Mouse (Mus musculus): ENCODE measurements around the gene Mpst. TPM values are rescaled to one million over a fixed set of nuclear protein-coding genes. Genes with fewer than 3 reads are reported as not detected.

Mpst gene
- total RNA-seq, 2 experiments from 2014 or later, result 61.9 to 66.9 TPM

- intact Hi-C loops (cut with DNase I), result loop anchor here (1.0 to 5.0 kb wide), 2 partner anchors 85 to 135 kb away; no protein-coding TSS in a partner anchor
- Histone ChIP-seq H3K27ac (peak overlapping the region; percentile 80), H3K4me3 (no peak overlapping the region)
- peak; percentile 58 for DNase-seq
- TF ChIP-seq CTCF (IDR thresholded peaks at IDR 0.05), result no peak
Observed at GRCm38 (mm10) chr15:78447121-78447520, 40.9 kb downstream of the Mpst start.

GRCm38 (mm10) chr15:78447746-78448535 lies 41.7 kb downstream of the Mpst start:
- DNase-seq, result peak; percentile 96
- Histone ChIP-seq H3K4me3 (peak overlapping the region; percentile 80), H3K27ac (peak overlapping the region; percentile 87)
- intact Hi-C loops (cut with DNase I), result loop anchor here (1.0 to 5.0 kb wide), 3 partner anchors 66 to 134 kb away; no protein-coding TSS in a partner anchor
- peak; percentile 96 for TF ChIP-seq CTCF (IDR thresholded peaks at IDR 0.05)

GRCm38 (mm10) chr15:78449131-78449530 lies 42.9 kb downstream of the Mpst start:
- Histone ChIP-seq H3K4me3 (no peak overlapping the region), H3K27ac (peak overlapping the region; percentile 87)
- intact Hi-C loops (cut with DNase I), result loop anchor here (5.0 kb wide), 1 partner anchor 133 kb away; no protein-coding TSS in a partner anchor
- DNase-seq, result no peak
- TF ChIP-seq CTCF (IDR thresholded peaks at IDR 0.05), result no peak

GRCm38 (mm10) chr15:78449694-78450418 lies 43.6 kb downstream of the Mpst start:
- peak overlapping the region; percentile 87 for H3K27ac ChIP-seq
- H3K4me3 ChIP-seq, result no peak overlapping the region
- intact Hi-C loops (cut with DNase I), result loop anchor here (5.0 kb wide), 1 partner anchor 132 kb away; no protein-coding TSS in a partner anchor
- peak; percentile 73 for DNase-seq
- TF ChIP-seq CTCF (IDR thresholded peaks at IDR 0.05), result no peak

- intact Hi-C loops (cut with DNase I), result no loop called here
- no peak for TF ChIP-seq CTCF (IDR thresholded peaks at IDR 0.05)
- H3K4me3 ChIP-seq, result no peak overlapping the region
- no peak for DNase-seq
- H3K27ac ChIP-seq, result peak overlapping the region; percentile 59
Observed at GRCm38 (mm10) chr15:78450419-78450768, 44.2 kb downstream of the Mpst start.

- no peak for DNase-seq
- Histone ChIP-seq H3K4me3 (no peak overlapping the region), H3K27ac (no peak overlapping the region)
- no peak for TF ChIP-seq CTCF (IDR thresholded peaks at IDR 0.05)
- intact Hi-C loops (cut with DNase I), result no loop called here
Observed at GRCm38 (mm10) chr15:78451201-78451600, 45.0 kb downstream of the Mpst start.

- TF ChIP-seq CTCF (IDR thresholded peaks at IDR 0.05), result no peak
- intact Hi-C loops (cut with DNase I), result no loop called here
- no peak for DNase-seq
- H3K27ac ChIP-seq, result no peak overlapping the region
- H3K4me3 ChIP-seq, result no peak overlapping the region
Observed at GRCm38 (mm10) chr15:78452929-78453328, 46.7 kb downstream of the Mpst start.

GRCm38 (mm10) chr15:78455168-78455567 lies 49.0 kb downstream of the Mpst start:
- DNase-seq, result no peak
- no peak for TF ChIP-seq CTCF (IDR thresholded peaks at IDR 0.05)
- Histone ChIP-seq H3K27ac (peak overlapping the region; percentile 65), H3K4me3 (no peak overlapping the region)
- intact Hi-C loops (cut with DNase I), result no loop called here

- peak overlapping the region; percentile 65 for H3K27ac ChIP-seq
- peak; percentile 88 for DNase-seq
- TF ChIP-seq CTCF (IDR thresholded peaks at IDR 0.05), result no peak
- intact Hi-C loops (cut with DNase I), result no loop called here
- H3K4me3 ChIP-seq, result no peak overlapping the region
Observed at GRCm38 (mm10) chr15:78456051-78456450, 49.8 kb downstream of the Mpst start.

- Histone ChIP-seq H3K4me3 (no peak overlapping the region), H3K27ac (0 out of 2 replicates have a peak overlapping the region, but pooled peaks have one; percentile 24)
- DNase-seq, result no peak
- intact Hi-C loops (cut with DNase I), result no loop called here
- no peak for TF ChIP-seq CTCF (IDR thresholded peaks at IDR 0.05)
Observed at GRCm38 (mm10) chr15:78457193-78457592, 51.0 kb downstream of the Mpst start.

- H3K27ac ChIP-seq, result no peak overlapping the region
- TF ChIP-seq CTCF (IDR thresholded peaks at IDR 0.05), result no peak
- no peak for DNase-seq
- intact Hi-C loops (cut with DNase I), result no loop called here
- H3K4me3 ChIP-seq, result no peak overlapping the region
Observed at GRCm38 (mm10) chr15:78462981-78463380, 56.8 kb downstream of the Mpst start.

Other genes starting within 250 kb of the Mpst start
- gene Ift27, start 232.3 kb upstream of the Mpst start, total RNA-seq (2021), result 10 to 100 TPM; 11.7 to 16.0 TPM
- gene Pvalb, start 200.0 kb upstream of the Mpst start, total RNA-seq (2021), result over 10,000 TPM in 1 of 2 experiments, 1,000 to 10,000 TPM in 1; 9,151 to 16,547 TPM
- 1 to 10 TPM in 1 of 2 experiments, not detected in 1; 1.2 TPM for gene Ncf4, start 161.6 kb upstream of the Mpst start, total RNA-seq (2021)
- gene Csf2rb2, start 100.7 kb upstream of the Mpst start, total RNA-seq (2021), result under 1 TPM; 0.66 to 0.78 TPM
- gene Csf2rb, start 80.7 kb upstream of the Mpst start, total RNA-seq (2021), result 1 to 10 TPM in 1 of 2 experiments, under 1 TPM in 1; 0.86 to 1.0 TPM
- not detected for gene Tex33, start 10.5 kb upstream of the Mpst start, total RNA-seq (2021)
- 10 to 100 TPM; 18.2 to 18.8 TPM for gene Tst, start 509 bp upstream of the Mpst start, total RNA-seq (2021)
- gene Kctd17, start 22.1 kb downstream of the Mpst start, total RNA-seq (2021), result 10 to 100 TPM in 1 of 2 experiments, 1 to 10 TPM in 1; 8.9 to 17.2 TPM
- not detected for gene Tmprss6, start 62.2 kb downstream of the Mpst start, total RNA-seq (2021)
- gene Il2rb, start 88.9 kb downstream of the Mpst start, total RNA-seq (2021), result not detected
- gene C1qtnf6, start 125.0 kb downstream of the Mpst start, total RNA-seq (2021), result 1 to 10 TPM; 2.7 to 7.6 TPM
- under 1 TPM in 1 of 2 experiments, not detected in 1; 0.05 TPM for gene Sstr3, start 138.3 kb downstream of the Mpst start, total RNA-seq (2021)
- gene Rac2, start 166.4 kb downstream of the Mpst start, total RNA-seq (2021), result 1 to 10 TPM; 1.4 to 1.7 TPM
- gene Cyth4, start 190.6 kb downstream of the Mpst start, total RNA-seq (2021), result 1 to 10 TPM; 1.9 TPM

Measured in gastrocnemius, adult 2 months (tissue).